Mouse (Mus musculus): ENCODE results near the gene Srrm4. TPM values are rescaled to one million over a fixed set of nuclear protein-coding genes. Genes with fewer than 3 reads are reported as not detected.

Gene Srrm4
- 21.8 and 23.6 TPM in 2 replicates for polyA plus RNA-seq (2015; fragmentation: Nextera tagmentation; extraction: Ambion mirVana)

- Histone ChIP-seq H3K4me2 (peak within 1 kb of the TSS; percentile 85), H3K9ac (peak within 1 kb of the TSS; percentile 84), H3K27me3 (no peaks in the 10 kb centered on the region), H3K9me3 (no peaks in the 10 kb centered on the region), H3K27ac (peak within 1 kb of the TSS; percentile 97), H3K4me1 (replicated peaks) (peaks cover 54% of the 10 kb centered on the region), H3K4me3 (peak within 1 kb of the TSS; percentile 69), H3K36me3 (no peaks in the 10 kb centered on the region)
- peak; percentile 90 for ATAC-seq (ENCODE audit: low FRiP score)
- under 1% methylated on average over 50 of the region's 53 CpGs for WGBS
These were observed at the start of gene Srrm4 for GRCm38 (mm10) chr5:116591346-116592048. TSS of gene Srrm4 (minus strand) at chr5:116591817.

GRCm38 (mm10) chr5:116592801-116593430 is 1.3 kb upstream of the Srrm4 start:
- peaks cover 41% of the 10 kb centered on the region for H3K4me1 ChIP-seq (replicated peaks)
- peak overlapping the region; percentile 97 for H3K27ac ChIP-seq
- peak overlapping the region; percentile 84 for H3K9ac ChIP-seq
- 1% methylated on average over 12 of the region's 12 CpGs for WGBS
- no peaks in the 10 kb centered on the region for H3K27me3 ChIP-seq
- H3K4me2 ChIP-seq = peak overlapping the region; percentile 85
- H3K4me3 ChIP-seq = peak overlapping the region; percentile 69
- ATAC-seq (ENCODE audit: low FRiP score) = peak; percentile 38; the same call in 1 of the 2 replicates
- no peaks in the 10 kb centered on the region for H3K36me3 ChIP-seq
- H3K9me3 ChIP-seq = no peaks in the 10 kb centered on the region

- peak; percentile 65 for ATAC-seq (ENCODE audit: low FRiP score)
- Histone ChIP-seq H3K27ac (peak overlapping the region; percentile 97), H3K9ac (peak overlapping the region; percentile 84), H3K4me3 (peak overlapping the region; percentile 69), H3K9me3 (no peaks in the 10 kb centered on the region), H3K4me1 (replicated peaks) (peaks cover 46% of the 10 kb centered on the region), H3K27me3 (no peaks in the 10 kb centered on the region), H3K36me3 (no peaks in the 10 kb centered on the region), H3K4me2 (peak overlapping the region; percentile 85)
- under 1% methylated on average over 32 of the region's 32 CpGs for WGBS
These were observed 608 bp upstream of the Srrm4 start for GRCm38 (mm10) chr5:116592049-116592800.

- no peaks in the 10 kb centered on the region for H3K27me3 ChIP-seq
- no peaks in the 10 kb centered on the region for H3K36me3 ChIP-seq
- WGBS = 2% methylated on average over 10 of the region's 10 CpGs
- H3K9ac ChIP-seq = peak overlapping the region; percentile 84
- no peaks in the 10 kb centered on the region for H3K9me3 ChIP-seq
- H3K4me3 ChIP-seq = peak overlapping the region; percentile 69
- no peak for ATAC-seq (ENCODE audit: low FRiP score)
- peaks cover 62% of the 10 kb centered on the region for H3K4me1 ChIP-seq (replicated peaks)
- H3K4me2 ChIP-seq = peak overlapping the region; percentile 85
- peak overlapping the region; percentile 97 for H3K27ac ChIP-seq
These were observed 919 bp downstream of the Srrm4 start for GRCm38 (mm10) chr5:116590698-116591097.

- Histone ChIP-seq H3K4me2 (peak overlapping the region; percentile 85), H3K27ac (peak overlapping the region; percentile 50), H3K4me3 (peak overlapping the region; percentile 69), H3K36me3 (no peaks in the 10 kb centered on the region), H3K27me3 (no peaks in the 10 kb centered on the region), H3K4me1 (replicated peaks) (peaks cover 72% of the 10 kb centered on the region), H3K9ac (peak overlapping the region; percentile 84), H3K9me3 (no peaks in the 10 kb centered on the region)
- ATAC-seq (ENCODE audit: low FRiP score) = no peak
- WGBS = 40% methylated on average over 8 of the region's 8 CpGs
These were observed 2.0 kb downstream of the Srrm4 start for GRCm38 (mm10) chr5:116589631-116590030.

- peaks cover 76% of the 10 kb centered on the region for H3K4me1 ChIP-seq (replicated peaks)
- peak overlapping the region; percentile 84 for H3K9ac ChIP-seq
- no peaks in the 10 kb centered on the region for H3K9me3 ChIP-seq
- H3K27me3 ChIP-seq = no peaks in the 10 kb centered on the region
- ATAC-seq (ENCODE audit: low FRiP score) = no peak
- peak overlapping the region; percentile 69 for H3K4me3 ChIP-seq
- H3K4me2 ChIP-seq = peak overlapping the region; percentile 85
- peak overlapping the region; percentile 50; the same call in 1 of the 2 replicates for H3K27ac ChIP-seq
- H3K36me3 ChIP-seq = no peaks in the 10 kb centered on the region
- WGBS = 35% methylated on average over 10 of the region's 10 CpGs
These were observed 2.8 kb downstream of the Srrm4 start for GRCm38 (mm10) chr5:116588836-116589235.

- Histone ChIP-seq H3K9ac (no peak overlapping the region), H3K4me3 (no peak overlapping the region), H3K27ac (no peak overlapping the region), H3K4me2 (no peak overlapping the region), H3K27me3 (no peaks in the 10 kb centered on the region), H3K9me3 (no peaks in the 10 kb centered on the region), H3K36me3 (peaks cover 17% of the 10 kb centered on the region), H3K4me1 (replicated peaks) (peaks cover 43% of the 10 kb centered on the region)
- 85% methylated on average over 8 of the region's 8 CpGs for WGBS
- ATAC-seq (ENCODE audit: low FRiP score) = no peak
These were observed 12.1 kb downstream of the Srrm4 start for GRCm38 (mm10) chr5:116579533-116579932.

GRCm38 (mm10) chr5:116577082-116577481 is 14.5 kb downstream of the Srrm4 start:
- Histone ChIP-seq H3K9ac (no peak overlapping the region), H3K9me3 (no peaks in the 10 kb centered on the region), H3K4me1 (replicated peaks) (peaks cover 49% of the 10 kb centered on the region), H3K36me3 (peaks cover 17% of the 10 kb centered on the region), H3K27me3 (no peaks in the 10 kb centered on the region), H3K4me2 (no peak overlapping the region), H3K27ac (no peak overlapping the region), H3K4me3 (no peak overlapping the region)
- no peak for ATAC-seq (ENCODE audit: low FRiP score)
- 86% methylated on average over 5 of the region's 5 CpGs for WGBS

- H3K4me2 ChIP-seq = no peak overlapping the region; the same call in 1 of the 2 replicates
- H3K9ac ChIP-seq = 0 out of 2 replicates have a peak overlapping the region, but pooled peaks have one; percentile 19
- no peak for ATAC-seq (ENCODE audit: low FRiP score)
- no peak overlapping the region for H3K4me3 ChIP-seq
- peaks cover 10% of the 10 kb centered on the region for H3K36me3 ChIP-seq
- 11% methylated on average over 9 of the region's 9 CpGs for WGBS
- no peaks in the 10 kb centered on the region for H3K9me3 ChIP-seq
- H3K27ac ChIP-seq = peak overlapping the region; percentile 70
- H3K27me3 ChIP-seq = no peaks in the 10 kb centered on the region
- peaks cover 73% of the 10 kb centered on the region for H3K4me1 ChIP-seq (replicated peaks)
These were observed 18.3 kb downstream of the Srrm4 start for GRCm38 (mm10) chr5:116573307-116573706.

GRCm38 (mm10) chr5:116571936-116572335 is 19.7 kb downstream of the Srrm4 start:
- H3K9ac ChIP-seq = no peak overlapping the region; the same call in 1 of the 2 replicates
- H3K36me3 ChIP-seq = 0 out of 2 replicates have a peak, but pooled peaks cover under 1% of the 10 kb centered on the region
- no peaks in the 10 kb centered on the region for H3K9me3 ChIP-seq
- H3K4me3 ChIP-seq = no peak overlapping the region
- peaks cover 69% of the 10 kb centered on the region for H3K4me1 ChIP-seq (replicated peaks)
- 36% methylated on average over 3 of the region's 5 CpGs for WGBS
- H3K4me2 ChIP-seq = peak overlapping the region; percentile 26
- no peak for ATAC-seq (ENCODE audit: low FRiP score)
- peak overlapping the region; percentile 84 for H3K27ac ChIP-seq
- H3K27me3 ChIP-seq = no peaks in the 10 kb centered on the region

GRCm38 (mm10) chr5:116571232-116571861 is 20.3 kb downstream of the Srrm4 start:
- Histone ChIP-seq H3K4me3 (no peak overlapping the region), H3K36me3 (no peaks in the 10 kb centered on the region), H3K9me3 (no peaks in the 10 kb centered on the region), H3K27me3 (no peaks in the 10 kb centered on the region), H3K9ac (peak overlapping the region; percentile 39; the same call in 1 of the 2 replicates), H3K4me1 (replicated peaks) (peaks cover 74% of the 10 kb centered on the region), H3K27ac (peak overlapping the region; percentile 84), H3K4me2 (peak overlapping the region; percentile 26)
- WGBS = 20% methylated on average over 22 of the region's 22 CpGs
- peak; percentile 56; the same call in 1 of the 2 replicates for ATAC-seq (ENCODE audit: low FRiP score)
